Mouse (Mus musculus) thymus, adult 2 months (tissue): ENCODE data around the gene Gata1. TPM values are rescaled to one million over a fixed set of nuclear protein-coding genes. Genes with fewer than 3 reads are reported as not detected.
"Not testable (repeated sequence)": the region's sequence is repeated elsewhere in the genome, so short reads cannot be mapped to it uniquely, and the experiment has no call there.

Source experiments
- DNase-seq: peaks from one replicate; pipeline ENCODE4 v3.0.0; 2021
- H3K27ac ChIP-seq: fragments of 200-500 bp; 2 replicates; pipeline ENCODE4 v1.5.1; 2012; ENCODE audit warnings: low read length, control low read depth; ENCODE audit not compliant: control insufficient read depth, insufficient read depth
- H3K27me3 ChIP-seq: fragments of 200-500 bp; 2 replicates; pipeline ENCODE4 v1.6.1; 2012; ENCODE audit warnings: mild to moderate bottlenecking, low read length, moderate library complexity, mixed read lengths; ENCODE audit not compliant: control insufficient read depth, insufficient read depth
- H3K36me3 ChIP-seq: fragments of 200-500 bp; 2 replicates; pipeline ENCODE4 v1.6.1; 2012; ENCODE audit warnings: mild to moderate bottlenecking, low read length, moderate library complexity; ENCODE audit not compliant: control insufficient read depth, insufficient read depth
- H3K4me1 ChIP-seq: fragments of 200-500 bp; replicated peaks from 2 replicates; pipeline ENCODE4 v1.6.1; 2012; ENCODE audit warnings: low read length; ENCODE audit not compliant: control insufficient read depth, insufficient read depth
- H3K4me3 ChIP-seq: fragments of 200-500 bp; 2 replicates; pipeline ENCODE4 v1.5.1; 2012; ENCODE audit warnings: mild to moderate bottlenecking, low read length, control low read depth, moderate library complexity; ENCODE audit not compliant: control insufficient read depth, insufficient read depth
- CTCF ChIP-seq: fragments of 200-500 bp; IDR thresholded peaks from 2 replicates; pipeline ENCODE4 v1.5.1; 2012; ENCODE audit warnings: mild to moderate bottlenecking, control low read depth, low read length, moderate library complexity, borderline replicate concordance; ENCODE audit not compliant: control insufficient read depth, poor library complexity, insufficient read depth; ENCODE audit errors: extremely low read depth
- POLR2A ChIP-seq: fragments of 200-500 bp; IDR thresholded peaks from 2 replicates; pipeline ENCODE4 v1.6.1; 2012; ENCODE audit warnings: mild to moderate bottlenecking, low read length, control low read depth, moderate library complexity; ENCODE audit not compliant: control insufficient read depth, poor library complexity, insufficient read depth; ENCODE audit errors: extremely low read depth
- WGBS: fragments of 180-500 bp; shearing (Covaris S2); methylation state at CpG from one replicate; pipeline ENCODE4 v1.1.7; 2018; 5-methylcytosine and 5-hydroxymethylcytosine counted together
- polyA plus RNA-seq: library from polyadenylated mRNA; depleted of rRNA; stranded (reverse); fragments of >200 nt; gene quantifications from 2 replicates; pipeline ENCODE4 v1.2.3, GENCODE M21; 2012; rRNA removed

Gata1 gene
- polyA plus RNA-seq, 1 experiment = 2.9 TPM

DNA sequence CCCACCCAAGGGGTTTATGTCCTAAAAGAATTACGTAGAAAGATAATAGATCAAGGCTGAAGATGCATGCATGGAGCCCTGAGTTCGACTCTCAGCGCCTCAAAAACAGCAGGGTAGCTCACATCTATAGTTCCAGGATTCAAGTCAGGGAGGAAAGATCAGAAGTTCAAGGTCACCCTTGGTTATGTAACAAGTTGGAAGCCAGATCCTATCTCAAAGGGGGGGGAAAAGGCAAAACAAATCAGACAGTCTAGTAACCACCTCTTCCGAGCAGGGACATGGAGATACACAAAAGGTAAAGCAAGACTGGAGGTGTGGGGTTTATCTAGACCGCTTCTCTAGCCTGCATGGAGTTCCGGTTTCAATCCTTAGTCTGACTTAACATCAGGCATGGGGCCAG is 51.6 kb downstream of the Gata1 start:
- Histone ChIP-seq H3K4me3 (no peak overlapping the region), H3K36me3 (no peaks in the 10 kb centered on the region), H3K27me3 (peaks cover 9% of the 10 kb centered on the region; the same call in 1 of the 2 replicates), H3K27ac (no peak overlapping the region), H3K4me1 (no peaks in the 10 kb centered on the region)
- TF ChIP-seq CTCF = no peak
- TF ChIP-seq POLR2A = no peak
- whole genome bisulfite sequencing = 90% methylated on average over 6 of the region's 6 CpGs
- no peak for DNase-seq

DNA sequence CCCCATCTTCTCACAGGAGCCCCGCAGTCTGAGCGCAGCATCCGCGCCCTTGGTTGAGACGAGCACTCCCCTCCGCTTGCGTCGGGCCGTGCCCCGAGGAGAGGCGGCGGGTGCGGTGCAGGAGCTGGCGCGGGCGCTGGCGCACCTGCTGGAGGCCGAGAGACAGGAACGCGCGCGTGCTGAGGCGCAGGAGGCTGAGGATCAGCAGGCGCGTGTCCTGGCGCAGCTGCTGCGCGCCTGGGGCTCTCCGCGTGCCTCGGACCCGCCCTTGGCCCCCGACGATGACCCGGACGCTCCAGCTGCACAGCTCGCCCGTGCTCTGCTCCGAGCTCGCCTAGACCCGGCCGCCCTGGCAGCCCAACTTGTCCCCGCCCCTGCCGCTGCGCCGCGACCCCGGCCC is 55.8 kb downstream of the Gata1 start:
- H3K4me3 ChIP-seq = no peak overlapping the region
- H3K27me3 ChIP-seq = peaks cover 11% of the 10 kb centered on the region; the same call in 1 of the 2 replicates
- no peaks in the 10 kb centered on the region for H3K4me1 ChIP-seq
- TF ChIP-seq POLR2A (no peak), CTCF (no peak)
- no peak overlapping the region for H3K27ac ChIP-seq
- under 1% methylated on average over 44 of the region's 48 CpGs for WGBS
- H3K36me3 ChIP-seq = no peaks in the 10 kb centered on the region
- DNase-seq = no peak

DNA sequence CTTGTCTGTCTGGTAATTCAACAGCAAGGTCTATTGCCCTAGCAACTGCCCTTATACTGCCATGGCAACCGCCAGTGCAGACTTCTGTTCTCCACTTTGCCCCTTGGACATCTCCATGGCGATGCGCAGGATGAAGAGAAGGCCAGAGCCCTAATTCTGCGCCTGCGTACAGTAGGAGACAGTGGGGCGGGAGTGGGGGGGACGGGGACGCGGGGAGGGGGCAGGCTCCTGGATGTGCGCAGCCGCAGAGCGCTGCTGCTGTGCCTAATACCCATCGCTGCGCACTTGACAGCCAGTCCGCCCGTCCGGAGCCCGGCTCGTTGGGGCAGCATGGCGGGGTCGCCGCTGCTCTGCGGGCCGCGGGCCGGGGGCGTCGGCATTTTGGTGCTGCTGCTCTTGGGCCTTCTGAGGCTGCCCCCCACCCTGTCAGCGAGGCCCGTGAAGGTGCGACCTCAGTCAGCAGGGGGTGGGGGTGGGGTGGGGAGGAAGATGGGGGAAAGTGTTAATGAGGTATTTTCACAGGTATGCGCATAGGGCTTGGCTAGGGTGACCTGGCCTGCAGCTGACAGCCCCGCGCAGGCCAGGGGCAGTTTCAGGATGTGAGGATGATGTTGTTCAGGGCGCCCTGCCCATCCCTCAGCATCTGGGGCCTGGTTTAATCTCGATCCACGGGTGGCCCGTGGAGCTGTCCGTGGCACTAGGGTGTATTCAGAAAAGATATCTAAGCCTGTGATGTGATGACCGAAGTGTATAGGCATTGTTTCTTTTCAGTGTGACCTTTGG is 58.1 kb downstream of the Gata1 start, which contains the start of gene Pcsk1n:
TSS of gene Pcsk1n (plus strand) at position 222 of the 783 bp plus-strand sequence.
- H3K27me3 ChIP-seq = peaks cover 11% of the 10 kb centered on the region; the same call in 1 of the 2 replicates
- no peak within 1 kb of the TSS for H3K4me3 ChIP-seq
- TF ChIP-seq CTCF (no peak), POLR2A (no peak)

DNA sequence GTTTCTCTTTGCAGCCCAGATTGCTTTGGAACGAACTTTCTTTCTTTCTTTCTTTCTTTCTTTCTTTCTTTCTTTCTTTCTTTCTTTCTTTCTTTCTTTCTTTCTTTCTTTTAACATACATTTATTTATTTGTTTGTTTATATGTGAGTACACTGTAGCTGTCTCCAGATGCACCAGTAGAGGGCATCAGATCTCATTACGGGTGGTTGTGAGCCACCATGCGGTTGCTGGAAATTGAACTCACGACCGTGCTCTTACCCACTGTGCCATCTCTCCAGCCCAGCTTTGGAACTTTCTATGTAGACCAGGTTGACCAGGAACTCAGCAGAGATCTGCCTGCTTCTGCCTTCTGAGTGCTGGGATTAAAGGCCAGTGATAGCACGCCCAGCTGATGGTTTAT is 59.9 kb downstream of the Gata1 start:
- not testable (repeated sequence) for H3K36me3 ChIP-seq, H3K4me1 ChIP-seq, H3K27me3 ChIP-seq, DNase-seq, H3K4me3 ChIP-seq, H3K27ac ChIP-seq
- WGBS = 65% methylated on average over 6 of the region's 6 CpGs

More for the DNA sequence above, 58.1 kb downstream of the Gata1 start, which contains the start of gene Pcsk1n:
- H3K4me1 ChIP-seq = no peaks in the 10 kb centered on the region
- no peak within 1 kb of the TSS for H3K27ac ChIP-seq
- 13% methylated on average over 32 of the region's 40 CpGs for WGBS
- no peak for DNase-seq
- H3K36me3 ChIP-seq = no peaks in the 10 kb centered on the region

DNA sequence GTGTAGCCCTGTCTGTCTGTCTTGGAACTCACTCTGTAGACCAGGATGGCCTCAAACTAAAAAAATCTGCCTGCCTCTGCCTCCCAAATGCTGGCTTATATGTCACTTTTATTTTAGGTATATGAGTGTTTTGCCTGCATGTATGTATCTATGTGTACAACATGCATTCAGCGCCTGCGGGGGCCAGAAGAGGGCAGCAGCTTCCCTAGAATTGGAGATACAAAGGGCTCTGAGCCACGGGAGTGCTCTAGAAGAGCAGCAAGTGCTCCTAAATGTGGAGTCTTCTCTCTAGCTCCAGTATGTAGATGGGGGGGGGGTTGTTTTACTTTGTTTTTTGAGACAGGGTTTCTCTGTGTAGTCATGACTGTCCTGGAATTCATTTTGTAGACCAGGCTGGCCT is 62.2 kb downstream of the Gata1 start:
- H3K4me1 ChIP-seq, H3K27me3 ChIP-seq, H3K36me3 ChIP-seq, H3K27ac ChIP-seq, H3K4me3 ChIP-seq: not testable (repeated sequence)
- WGBS = 12% methylated on average over 3 of the region's 3 CpGs
- peak; percentile 24 for DNase-seq

DNA sequence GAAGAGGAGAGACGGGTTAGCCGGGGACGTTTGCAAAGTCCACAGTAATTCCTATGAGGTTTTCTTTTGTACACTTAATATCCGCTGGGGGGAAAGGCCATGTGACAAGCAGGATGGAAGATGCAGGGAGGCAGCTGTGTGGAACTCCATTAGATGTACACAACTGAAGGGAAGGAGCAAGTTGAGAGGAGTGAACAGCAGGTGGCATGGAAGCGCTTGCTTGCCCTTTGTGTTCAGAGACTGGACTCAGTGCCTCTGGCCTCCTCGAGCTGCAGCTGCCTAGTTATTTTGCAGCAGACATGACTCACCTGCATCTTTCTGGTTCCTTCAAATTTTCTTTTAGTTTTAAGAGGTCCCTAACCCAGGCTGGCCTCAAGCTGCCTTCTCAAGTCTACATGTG is 67.4 kb downstream of the Gata1 start:
- H3K27ac ChIP-seq = no peak overlapping the region
- H3K36me3 ChIP-seq = no peaks in the 10 kb centered on the region
- H3K4me1 ChIP-seq = no peaks in the 10 kb centered on the region
- no peak for DNase-seq
- no peak for TF ChIP-seq CTCF
- TF ChIP-seq POLR2A = no peak
- H3K27me3 ChIP-seq = no peaks in the 10 kb centered on the region
- 77% methylated on average over 6 of the region's 6 CpGs for WGBS
- H3K4me3 ChIP-seq = no peak overlapping the region

Other genes with a start within 250 kb of the Gata1 start
- gene Praf2, start 249.6 kb downstream of the Gata1 start, polyA plus RNA-seq = 39.9 and 44.4 TPM in 2 replicates
- 6.8 and 9.3 TPM in 2 replicates for gene Ccdc120, start 227.2 kb downstream of the Gata1 start, polyA plus RNA-seq
- gene Tfe3, start 215.5 kb downstream of the Gata1 start, polyA plus RNA-seq = 26.4 and 29.5 TPM in 2 replicates
- gene Gripap1, start 188.3 kb downstream of the Gata1 start, polyA plus RNA-seq = 68.4 and 73.1 TPM in 2 replicates
- 1.1 TPM in 2 replicates for gene Kcnd1, start 155.8 kb downstream of the Gata1 start, polyA plus RNA-seq
- 112 TPM in 2 replicates for gene Otud5, start 136.7 kb downstream of the Gata1 start, polyA plus RNA-seq
- 53.6 and 54.6 TPM in 2 replicates for gene Pim2, start 99.8 kb downstream of the Gata1 start, polyA plus RNA-seq
- gene Slc35a2, start 94.0 kb downstream of the Gata1 start, polyA plus RNA-seq = 81.7 and 100 TPM in 2 replicates
- gene Pqbp1, start 78.8 kb downstream of the Gata1 start, polyA plus RNA-seq = 101 and 109 TPM in 2 replicates
- 66.8 and 74.8 TPM in 2 replicates for gene Timm17b, start 78.7 kb downstream of the Gata1 start, polyA plus RNA-seq
- gene Gm10491, start 70.2 kb downstream of the Gata1 start, polyA plus RNA-seq = not detected in 2 replicates
- not detected in 2 replicates for gene Gm10490, start 68.5 kb downstream of the Gata1 start, polyA plus RNA-seq
- gene Pcsk1n, start 58.2 kb downstream of the Gata1 start, polyA plus RNA-seq = 0.14 and 0.15 TPM in 2 replicates
- not detected in 2 replicates for gene Eras, start 49.5 kb downstream of the Gata1 start, polyA plus RNA-seq
- 31.0 and 32.0 TPM in 2 replicates for gene Hdac6, start 30.2 kb downstream of the Gata1 start, polyA plus RNA-seq
- gene Glod5, start 40.4 kb upstream of the Gata1 start, polyA plus RNA-seq = not detected in 2 replicates
- gene Suv39h1, start 96.7 kb upstream of the Gata1 start, polyA plus RNA-seq = 69.4 and 74.6 TPM in 2 replicates
- 88.5 and 102 TPM in 2 replicates for gene Was, start 112.4 kb upstream of the Gata1 start, polyA plus RNA-seq
- gene Wdr13, start 154.8 kb upstream of the Gata1 start, polyA plus RNA-seq = 128 and 141 TPM in 2 replicates
- 220 and 225 TPM in 2 replicates for gene Rbm3, start 167.8 kb upstream of the Gata1 start, polyA plus RNA-seq
- gene Tbc1d25, start 198.1 kb upstream of the Gata1 start, polyA plus RNA-seq = 35.0 and 36.3 TPM in 2 replicates
- gene Ebp, start 215.4 kb upstream of the Gata1 start, polyA plus RNA-seq = 71.1 and 98.2 TPM in 2 replicates
- gene Porcn, start 228.5 kb upstream of the Gata1 start, polyA plus RNA-seq = 4.7 and 5.3 TPM in 2 replicates